Mouse (Mus musculus) CD4-positive, CD25-positive, alpha-beta regulatory T cell, adult 9 weeks (primary cell): ENCODE data around the gene Coq7. TPM values are rescaled to one million over a fixed set of nuclear protein-coding genes. Genes with fewer than 3 reads are reported as not detected.

Experiments used
- polyA plus RNA-seq: library from polyadenylated mRNA; unstranded; fragments of 100-300 nt; shearing (Covaris generic); gene quantifications from one replicate; pipeline ENCODE4 v1.2.1, GENCODE M21; 2017

The Coq7 gene
- 17.9 TPM for polyA plus RNA-seq

GRCm38 (mm10) chr7:118533178-118533578 is at the start of gene Coq7:
Coq7 (minus strand) TSS chr7:118533356.

GRCm38 (mm10) chr7:118491431-118492147 is 41.6 kb downstream of the Coq7 start, which contains the start of gene Itpripl2:
Itpripl2 (minus strand) TSS chr7:118491975.

Other genes starting within 250 kb of the Coq7 start
- 0.33 TPM for gene Syt17, start 85.1 kb downstream of the Coq7 start, polyA plus RNA-seq
- 0.32 TPM for gene Itpripl2, start 41.4 kb downstream of the Coq7 start, polyA plus RNA-seq
- gene Tmc7, start 51.4 kb upstream of the Coq7 start, polyA plus RNA-seq, result not detected
- not detected for gene Tmc5, start 63.9 kb upstream of the Coq7 start, polyA plus RNA-seq
- gene Gde1, start 172.4 kb upstream of the Coq7 start, polyA plus RNA-seq, result 15.7 TPM
- 6.7 TPM for gene Ccp110, start 179.2 kb upstream of the Coq7 start, polyA plus RNA-seq
- 102 TPM for gene Vps35l, start 206.9 kb upstream of the Coq7 start, polyA plus RNA-seq